Mouse (Mus musculus) myocyte (in vitro differentiated cells): Measurements from ENCODE around the gene Vps50. TPM values are rescaled to one million over a fixed set of nuclear protein-coding genes. Genes with fewer than 3 reads are reported as not detected.
"Not testable (repeated sequence)": the region's sequence is repeated elsewhere in the genome, so short reads cannot be mapped to it uniquely, and the experiment has no call there.

Experiments used
- H3K27me3 ChIP-seq: one replicate; pipeline ENCODE4 v1.6.1; 2011; ENCODE audit not compliant: control insufficient read depth, insufficient read depth, insufficient read length
- H3K36me3 ChIP-seq: one replicate; pipeline ENCODE4 v1.6.1; 2011; ENCODE audit not compliant: control insufficient read depth, insufficient read depth
- H3K4me2 ChIP-seq: one replicate; pipeline ENCODE4 v1.6.1; 2011; ENCODE audit warnings: low read depth, control low read depth
- H3K4me3 ChIP-seq: one replicate; pipeline ENCODE4 v1.5.1; 2011; ENCODE audit warnings: mild to moderate bottlenecking, control low read depth, moderate library complexity
- H3K79me2 ChIP-seq: one replicate; pipeline ENCODE4 v1.6.1; 2011; ENCODE audit not compliant: control insufficient read depth, insufficient read depth
- H3ac ChIP-seq: one replicate; pipeline ENCODE4 v1.6.1; 2011; ENCODE audit not compliant: control insufficient read depth, insufficient read length
- CEBPB ChIP-seq: IDR thresholded peaks from 2 replicates; pipeline ENCODE4 v1.6.1; 2011; ENCODE audit warnings: mild to moderate bottlenecking, moderate library complexity; ENCODE audit not compliant: poor library complexity, insufficient read depth, severe bottlenecking
- E2F4 ChIP-seq: IDR thresholded peaks from one replicate; pipeline ENCODE4 v1.6.1; 2011; ENCODE audit warnings: mild to moderate bottlenecking, control low read depth, moderate library complexity; ENCODE audit not compliant: insufficient read depth
- MAX ChIP-seq: IDR thresholded peaks from one replicate; pipeline ENCODE4 v1.6.1; 2011; ENCODE audit warnings: low read depth, mild to moderate bottlenecking, control low read depth
- MYOD1 ChIP-seq, 3 experiments: IDR thresholded peaks; one replicate each; pipeline ENCODE4 v1.6.1; 2011; ENCODE audit warnings: control low read depth in 2 of 3, low read depth in 2 of 3, mild to moderate bottlenecking in 2 of 3, moderate library complexity in 1 of 3; ENCODE audit not compliant: insufficient read length in 2 of 3, control insufficient read depth in 1 of 3
- MYOG ChIP-seq, 3 experiments: IDR thresholded peaks; one replicate each; pipeline ENCODE4 v1.6.1; 2011; ENCODE audit warnings: control low read depth in 2 of 3, low read depth in 2 of 3, mild to moderate bottlenecking in 2 of 3; ENCODE audit not compliant: insufficient read length in 2 of 3, control insufficient read depth in 1 of 3, insufficient read depth in 1 of 3
- POLR2A ChIP-seq: IDR thresholded peaks from one replicate; pipeline ENCODE4 v1.6.1; 2011; ENCODE audit warnings: low read depth, mild to moderate bottlenecking, control low read depth, moderate library complexity; ENCODE audit not compliant: insufficient read length
- POLR2AphosphoS2 ChIP-seq: IDR thresholded peaks from one replicate; pipeline ENCODE4 v1.6.1; 2011; ENCODE audit warnings: low read depth, control low read depth; ENCODE audit not compliant: insufficient read length
- REST ChIP-seq: IDR thresholded peaks from one replicate; pipeline ENCODE4 v1.6.1; 2011; ENCODE audit warnings: mild to moderate bottlenecking, control low read depth, moderate library complexity; ENCODE audit not compliant: insufficient read depth, insufficient read length
- SRF ChIP-seq: IDR thresholded peaks from one replicate; pipeline ENCODE4 v1.6.1; 2011; ENCODE audit warnings: low read depth; ENCODE audit not compliant: control insufficient read depth, insufficient read length
- TCF12 ChIP-seq: IDR thresholded peaks from one replicate; pipeline ENCODE4 v1.6.1; 2011; ENCODE audit warnings: mild to moderate bottlenecking, control low read depth; ENCODE audit not compliant: poor library complexity, insufficient read depth, severe bottlenecking
- TCF3 ChIP-seq: IDR thresholded peaks from one replicate; pipeline ENCODE4 v1.6.1; 2011; ENCODE audit warnings: low read depth, control low read depth; ENCODE audit not compliant: insufficient read length
- USF1 ChIP-seq: IDR thresholded peaks from one replicate; pipeline ENCODE4 v1.6.1; 2011; ENCODE audit warnings: low read depth, mild to moderate bottlenecking, control low read depth, moderate library complexity
- polyA plus RNA-seq: library from polyadenylated mRNA; unstranded; fragments of >200 nt; fragmentation: generic; extraction: Trizol; gene quantifications from one replicate; pipeline ENCODE4 v1.2.1, GENCODE M21; 2012; ENCODE audit warnings: missing spikeins

Vps50 gene
- polyA plus RNA-seq, 1 experiment: 8.0 TPM

GRCm38 (mm10) chr6:3543862-3544261 lies 45.7 kb downstream of the Vps50 start:
- no peak overlapping the region for H3K4me2 ChIP-seq
- H3ac ChIP-seq: no peak overlapping the region
- H3K27me3 ChIP-seq: no peaks in the 10 kb centered on the region
- no peaks in the 10 kb centered on the region for H3K36me3 ChIP-seq
- TF ChIP-seq REST (no peak), CEBPB (no peak)
- H3K4me3 ChIP-seq: no peak overlapping the region
- H3K79me2 ChIP-seq: no peaks in the 10 kb centered on the region

- H3ac ChIP-seq: no peak overlapping the region
- H3K27me3 ChIP-seq: no peaks in the 10 kb centered on the region
- TF ChIP-seq MYOD1 (IDR thresholded peaks at IDR 0.05; ENCODE audit: control insufficient read depth in 1 of 3, insufficient read length in 2 of 3, low read depth in 2 of 3) (no peak), REST (no peak), TCF12 (no peak), MYOG (IDR thresholded peaks at IDR 0.05; ENCODE audit: control insufficient read depth in 1 of 3, insufficient read depth in 1 of 3, insufficient read length in 2 of 3, low read depth in 2 of 3) (no peak), POLR2AphosphoS2 (no peak), SRF (no peak), USF1 (no peak), POLR2A (no peak)
- no peak overlapping the region for H3K4me3 ChIP-seq
- H3K36me3 ChIP-seq: no peaks in the 10 kb centered on the region
- H3K79me2 ChIP-seq: no peaks in the 10 kb centered on the region
- no peak overlapping the region for H3K4me2 ChIP-seq
Measured at GRCm38 (mm10) chr6:3544970-3545369, 46.8 kb downstream of the Vps50 start.

- Histone ChIP-seq H3K36me3 (no peaks in the 10 kb centered on the region), H3ac (no peak overlapping the region)
- no peak for TF ChIP-seq POLR2AphosphoS2
- TF ChIP-seq MYOG (IDR thresholded peaks at IDR 0.05; ENCODE audit: control insufficient read depth in 1 of 3, insufficient read depth in 1 of 3, insufficient read length in 2 of 3, low read depth in 2 of 3): no peak
- TF ChIP-seq CEBPB: no peak
- no peak for TF ChIP-seq SRF
- TF ChIP-seq TCF12: no peak
- no peak for TF ChIP-seq TCF3
- no peak for TF ChIP-seq REST
- no peak for TF ChIP-seq POLR2A
- no peak for TF ChIP-seq MAX
- TF ChIP-seq USF1: no peak
Measured at GRCm38 (mm10) chr6:3548959-3549358, 50.8 kb downstream of the Vps50 start.

GRCm38 (mm10) chr6:3549992-3550391 lies 51.8 kb downstream of the Vps50 start:
- Histone ChIP-seq H3ac (no peak overlapping the region), H3K4me2 (no peak overlapping the region), H3K36me3 (no peaks in the 10 kb centered on the region), H3K27me3 (no peaks in the 10 kb centered on the region), H3K4me3 (no peak overlapping the region), H3K79me2 (no peaks in the 10 kb centered on the region)
- TF ChIP-seq POLR2AphosphoS2 (no peak), USF1 (no peak), TCF12 (no peak), MYOG (IDR thresholded peaks at IDR 0.05; ENCODE audit: control insufficient read depth in 1 of 3, insufficient read depth in 1 of 3, insufficient read length in 2 of 3, low read depth in 2 of 3) (no peak), E2F4 (no peak), CEBPB (no peak), REST (no peak)

More at GRCm38 (mm10) chr6:3548959-3549358, 50.8 kb downstream of the Vps50 start:
- no peak overlapping the region for H3K4me2 ChIP-seq
- no peak overlapping the region for H3K4me3 ChIP-seq
- H3K27me3 ChIP-seq: no peaks in the 10 kb centered on the region
- H3K79me2 ChIP-seq: no peaks in the 10 kb centered on the region

- H3K36me3 ChIP-seq, H3K4me2 ChIP-seq, H3ac ChIP-seq, H3K4me3 ChIP-seq, H3K27me3 ChIP-seq, H3K79me2 ChIP-seq: not testable (repeated sequence)
Measured at GRCm38 (mm10) chr6:3552681-3553080, 54.5 kb downstream of the Vps50 start.

- TF ChIP-seq MYOG (IDR thresholded peaks at IDR 0.05; ENCODE audit: control insufficient read depth in 1 of 3, insufficient read depth in 1 of 3, insufficient read length in 2 of 3, low read depth in 2 of 3): no peak
- TF ChIP-seq MYOD1 (IDR thresholded peaks at IDR 0.05; ENCODE audit: control insufficient read depth in 1 of 3, insufficient read length in 2 of 3, low read depth in 2 of 3): no peak
- TF ChIP-seq E2F4: no peak
- TF ChIP-seq CEBPB: no peak
- no peak for TF ChIP-seq SRF
- no peak for TF ChIP-seq POLR2AphosphoS2
- no peak for TF ChIP-seq MAX
- TF ChIP-seq REST: no peak
- TF ChIP-seq POLR2A: no peak
- no peak for TF ChIP-seq USF1
- no peak for TF ChIP-seq TCF3
- TF ChIP-seq TCF12: no peak
- Histone ChIP-seq H3K4me3 (no peak overlapping the region), H3ac (no peak overlapping the region), H3K36me3 (no peaks in the 10 kb centered on the region), H3K27me3 (no peaks in the 10 kb centered on the region), H3K4me2 (no peak overlapping the region), H3K79me2 (no peaks in the 10 kb centered on the region)
Measured at GRCm38 (mm10) chr6:3557177-3557576, 59.0 kb downstream of the Vps50 start.
